Mouse (Mus musculus) T-cell, adult 2 months (primary cell): ENCODE data around the gene Ssr2.

Source experiments
- DNase-seq: peaks from one replicate; pipeline ENCODE4 v3.0.0; 2022; ENCODE audit warnings: low spot score

Gene Ssr2

DNA sequence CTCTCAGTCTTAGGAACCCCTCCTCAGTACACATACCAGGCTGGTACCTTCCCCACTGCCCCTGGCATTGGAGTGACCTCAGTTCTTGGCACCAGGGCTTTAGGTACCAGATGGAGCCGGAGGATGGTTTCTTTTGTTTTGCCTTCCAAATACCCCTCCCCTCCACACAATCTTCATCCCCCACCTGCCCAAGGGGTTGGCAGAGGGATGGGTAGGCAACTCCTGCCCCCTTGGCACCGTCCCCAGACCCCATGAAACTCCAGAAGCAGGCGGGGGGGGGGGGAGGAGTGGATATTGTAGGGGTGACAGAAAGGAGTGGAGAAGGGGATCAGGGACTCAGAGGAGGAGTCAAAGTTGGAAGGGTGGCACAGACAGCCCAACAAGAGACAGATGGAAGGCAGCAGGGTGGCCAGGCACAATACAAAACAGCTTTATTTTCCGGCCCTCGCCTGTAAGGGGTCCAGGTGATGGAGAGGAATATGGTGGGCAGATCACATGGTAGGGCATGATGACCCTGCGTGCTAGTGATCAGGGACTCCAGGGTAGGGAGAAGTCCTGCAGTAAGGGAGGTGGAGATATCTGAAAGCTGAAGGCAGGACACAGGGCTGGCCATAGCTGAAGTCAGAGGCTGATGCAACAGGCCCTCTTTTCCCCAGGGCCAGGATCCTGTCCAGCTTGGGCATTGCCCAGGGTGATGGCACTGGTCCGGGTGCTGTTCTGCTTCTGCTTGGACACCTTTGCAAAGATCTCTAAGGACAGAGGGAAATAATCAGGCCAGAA lies 33.9 kb upstream of the Ssr2 start:
- no peak for DNase-seq

DNA sequence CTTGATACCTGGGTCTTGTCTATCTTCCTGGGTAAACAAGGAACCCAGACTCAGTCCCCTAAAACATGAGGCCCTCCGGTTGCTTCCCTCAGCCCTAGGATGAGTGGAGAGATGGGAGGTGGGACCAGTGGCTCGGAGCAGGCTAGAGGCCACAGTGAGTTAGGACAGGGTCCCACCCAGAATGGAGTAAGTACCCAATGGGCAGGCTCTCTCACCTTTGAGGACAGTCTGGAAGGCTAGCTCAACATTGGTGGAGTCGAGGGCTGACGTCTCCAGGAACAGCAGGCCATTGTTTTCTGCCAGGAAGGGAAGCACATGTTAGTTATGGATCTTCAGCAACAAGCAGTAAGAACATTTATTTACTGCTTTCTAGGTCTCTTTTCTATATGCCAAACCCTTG lies 33.2 kb upstream of the Ssr2 start:
- DNase-seq, result no peak

DNA sequence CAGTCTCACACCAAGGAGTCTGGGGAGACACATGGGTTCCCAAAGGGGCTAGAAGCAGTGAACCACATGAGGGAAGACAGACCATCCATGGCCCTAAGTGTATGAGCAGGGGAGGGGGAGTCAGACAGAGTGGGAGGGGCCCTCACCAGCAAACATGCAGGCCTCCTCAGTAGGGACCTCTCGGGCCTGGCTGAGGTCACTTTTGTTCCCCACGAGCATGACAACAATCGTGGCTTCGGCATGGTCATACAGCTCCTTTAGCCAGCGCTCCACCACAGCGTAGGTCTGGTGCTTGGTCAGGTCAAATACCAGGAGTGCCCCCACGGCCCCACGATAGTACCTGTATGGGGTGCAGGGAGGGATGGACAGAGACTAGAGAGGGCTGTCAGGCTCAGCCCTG lies 32.5 kb upstream of the Ssr2 start:
- no peak for DNase-seq

DNA sequence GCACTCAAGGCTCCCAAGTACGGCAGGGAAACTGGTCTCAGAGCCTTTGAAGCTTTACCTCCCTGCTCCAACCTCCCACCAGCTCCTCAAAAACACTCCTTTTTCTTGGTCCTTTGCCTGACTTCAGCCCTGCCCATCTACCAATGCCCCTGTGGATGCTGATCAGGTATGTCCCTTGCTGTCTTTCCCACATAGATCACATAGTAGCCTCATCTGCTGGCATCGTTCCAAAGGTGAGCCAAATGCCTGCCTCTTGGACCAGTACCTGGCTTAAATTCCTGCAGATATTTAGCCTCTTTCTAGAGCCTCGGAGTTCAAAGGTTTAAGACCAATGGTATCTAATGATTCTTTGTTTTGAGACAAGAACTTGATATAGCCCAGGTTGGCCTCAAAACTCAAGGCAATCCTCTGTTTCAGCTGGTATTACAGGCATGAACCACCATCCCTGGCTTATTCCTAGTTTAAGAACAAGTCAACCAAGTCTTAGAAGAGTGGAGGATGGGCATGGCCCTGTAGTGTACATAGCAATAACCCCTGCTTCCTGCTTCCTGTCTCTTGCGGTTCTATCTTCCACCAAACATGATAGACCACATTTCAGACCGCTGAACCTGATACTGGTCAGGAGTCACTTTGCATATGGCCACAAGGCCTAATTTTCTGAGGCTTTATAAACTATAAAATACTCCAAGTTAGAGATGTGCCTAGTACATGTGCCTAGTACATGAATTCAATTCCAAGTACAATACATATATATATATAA lies 31.8 kb upstream of the Ssr2 start:
- no peak for DNase-seq

DNA sequence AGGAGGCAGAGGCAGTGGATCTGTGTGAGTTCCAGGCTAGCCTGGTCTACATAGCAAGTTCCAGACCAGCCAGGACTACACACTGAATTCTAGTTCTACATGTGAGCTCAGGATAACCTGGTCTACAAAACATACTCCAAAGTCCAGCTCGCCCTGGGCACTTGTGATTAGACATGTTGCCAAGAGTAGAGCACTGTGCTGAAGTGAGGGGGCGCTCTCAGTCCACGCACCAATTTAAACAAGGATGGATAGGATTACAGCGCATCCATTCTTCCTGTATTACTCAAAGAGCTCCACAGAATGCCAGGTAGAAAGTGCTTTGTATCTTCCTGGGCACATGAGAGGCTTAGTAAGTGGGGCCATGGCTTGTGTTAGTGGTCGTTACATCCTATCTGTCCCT lies 31.2 kb upstream of the Ssr2 start:
- no peak for DNase-seq

DNA sequence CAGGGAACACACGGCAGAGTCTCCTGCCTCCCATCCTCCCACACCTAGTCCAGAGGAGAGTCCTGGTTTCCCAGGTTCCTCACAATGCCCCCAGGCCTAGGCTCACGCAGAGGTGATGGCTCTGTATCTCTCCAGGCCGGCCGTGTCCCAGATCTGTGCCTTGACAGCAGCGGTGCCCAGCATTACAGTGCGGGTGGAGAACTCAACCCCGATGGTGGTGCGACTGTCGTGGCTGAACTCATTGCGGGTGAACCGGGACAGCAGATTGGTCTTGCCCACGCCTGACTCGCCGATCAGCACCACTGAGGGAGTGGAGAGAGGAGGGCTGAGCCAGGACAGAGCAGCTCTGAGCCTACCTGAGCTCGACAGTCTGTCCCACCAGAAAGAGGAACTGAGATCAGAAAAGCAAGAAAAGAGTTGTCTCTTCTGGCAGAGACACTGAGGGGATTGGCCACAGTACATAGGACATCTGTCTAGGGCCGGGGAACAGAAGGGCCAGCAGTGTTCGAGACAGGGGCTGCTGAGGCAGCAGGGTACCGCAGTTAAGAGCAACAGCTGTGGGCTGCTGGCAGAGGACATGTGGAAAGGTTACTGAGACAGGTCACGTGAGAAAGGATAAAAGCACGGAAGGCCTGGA lies 30.6 kb upstream of the Ssr2 start:
- DNase-seq, result no peak

DNA sequence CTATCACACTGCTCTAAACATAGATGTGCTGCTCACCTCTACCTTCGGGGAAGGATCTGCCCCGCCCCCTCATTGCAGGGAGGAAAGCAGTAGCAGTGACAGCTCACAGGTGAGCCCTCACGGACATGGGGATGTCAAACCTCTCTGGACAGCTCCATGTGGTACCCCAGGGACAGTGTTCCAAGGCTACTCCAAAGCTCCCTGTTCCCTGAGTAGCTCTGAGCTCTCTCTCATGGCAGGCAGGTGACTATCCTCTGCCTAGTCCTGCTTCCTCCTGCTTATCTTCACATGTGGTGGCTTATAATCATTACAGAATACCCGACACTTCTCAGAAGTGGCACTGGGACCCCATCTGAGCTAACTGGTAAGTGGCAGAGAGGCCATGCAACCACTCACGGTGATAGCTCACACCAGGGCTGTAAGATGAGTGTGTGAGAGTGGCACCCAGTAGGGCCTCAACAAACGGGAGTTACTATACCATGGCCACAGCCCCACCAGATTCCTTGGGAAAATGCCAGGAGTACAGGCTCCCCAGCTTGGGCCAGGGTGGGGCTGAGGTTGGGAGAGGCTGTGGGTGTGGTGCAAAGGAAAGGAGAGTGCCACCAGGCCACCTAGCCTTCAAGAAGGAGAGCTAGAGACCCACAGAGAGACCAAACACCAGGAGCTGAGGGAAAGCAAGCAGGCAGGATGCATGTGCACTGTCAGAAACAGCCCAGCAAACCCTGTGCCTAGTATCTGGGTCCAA lies 28.8 kb upstream of the Ssr2 start:
- no peak for DNase-seq

DNA sequence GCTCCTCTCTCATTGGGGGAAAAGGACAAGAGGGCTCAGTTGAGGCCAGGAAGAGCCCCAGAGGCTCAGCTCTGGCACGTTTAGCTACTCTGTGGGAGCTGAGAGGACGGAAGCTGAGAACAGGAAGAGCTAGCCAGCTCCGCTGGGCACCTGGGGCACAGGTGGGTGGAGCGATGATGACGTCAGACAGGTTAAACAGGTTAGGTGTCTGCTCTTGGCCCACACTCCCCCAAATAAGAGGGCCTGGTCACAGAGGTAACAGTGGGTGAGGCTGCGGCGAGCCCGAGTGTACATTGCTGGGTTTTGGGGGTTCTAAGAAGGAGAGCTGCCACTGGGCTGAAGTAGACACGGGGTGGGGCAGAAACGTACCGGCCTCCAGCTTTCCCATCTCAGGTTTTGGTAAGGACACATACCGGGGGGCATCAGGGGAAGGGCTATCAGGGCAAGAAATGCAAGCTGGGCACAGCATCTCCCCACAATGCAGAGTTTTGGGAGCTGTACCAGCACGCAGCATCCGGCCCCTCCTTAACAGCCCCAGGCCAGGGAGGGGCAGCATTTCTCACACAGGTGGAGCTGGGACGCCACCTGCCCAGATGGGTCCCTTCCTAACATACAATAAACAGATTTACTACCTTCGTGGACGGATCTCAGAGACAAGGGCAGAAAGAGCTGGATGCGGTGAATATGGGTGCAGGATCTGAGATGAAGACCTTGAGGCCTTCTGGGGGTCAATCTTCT lies 27.3 kb upstream of the Ssr2 start, which contains the start of gene Rab25:
Gene Rab25, minus strand, starts transcription at position 121 of the 738 bp plus-strand sequence.
- no peak for DNase-seq

DNA sequence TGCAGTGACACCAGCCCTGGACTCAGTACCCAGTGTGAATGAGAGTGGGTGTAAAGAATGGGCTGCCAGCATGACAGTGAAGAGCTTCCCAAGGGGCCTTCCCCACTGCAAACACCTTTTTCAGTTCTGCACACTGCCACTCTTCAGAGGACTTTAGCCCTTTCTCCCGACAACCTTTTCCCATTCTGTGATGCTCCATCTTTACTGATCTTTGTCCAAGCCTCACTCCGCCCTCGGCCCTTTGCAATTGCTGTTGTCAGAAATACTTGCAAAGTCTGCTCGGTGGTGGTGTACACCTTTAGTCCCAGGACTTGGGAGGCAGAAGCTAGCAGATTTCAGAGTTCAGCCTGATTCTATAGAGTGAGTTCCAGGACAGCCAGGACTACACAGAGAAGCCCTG lies 24.1 kb upstream of the Ssr2 start:
- no peak for DNase-seq

DNA sequence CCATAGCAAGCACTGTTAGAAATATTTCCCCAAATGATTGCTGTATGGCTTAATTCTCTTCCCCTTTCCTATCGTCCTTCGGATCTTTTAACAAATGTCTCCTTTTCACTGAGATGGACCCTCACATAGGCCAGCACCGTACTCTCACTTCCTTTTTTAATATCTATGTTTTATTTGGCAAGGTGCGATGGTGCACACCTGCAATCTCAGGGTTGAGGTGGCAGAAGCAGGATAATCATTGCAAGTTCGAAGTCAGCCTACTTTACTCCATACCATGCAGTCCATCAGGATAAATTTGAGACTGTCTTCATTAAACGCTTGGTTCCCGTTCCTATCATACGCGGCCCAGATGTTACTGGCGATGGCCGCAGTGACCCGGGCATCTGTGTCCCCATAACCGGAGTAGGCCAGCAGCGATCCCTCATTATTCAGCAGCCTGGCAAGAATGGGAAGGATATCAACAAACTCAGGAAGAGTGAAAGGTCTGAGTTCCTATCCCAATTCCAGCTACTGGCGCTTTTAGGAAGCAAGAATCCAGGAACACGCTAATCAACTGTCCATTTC lies 23.5 kb upstream of the Ssr2 start:
- DNase-seq, result no peak

DNA sequence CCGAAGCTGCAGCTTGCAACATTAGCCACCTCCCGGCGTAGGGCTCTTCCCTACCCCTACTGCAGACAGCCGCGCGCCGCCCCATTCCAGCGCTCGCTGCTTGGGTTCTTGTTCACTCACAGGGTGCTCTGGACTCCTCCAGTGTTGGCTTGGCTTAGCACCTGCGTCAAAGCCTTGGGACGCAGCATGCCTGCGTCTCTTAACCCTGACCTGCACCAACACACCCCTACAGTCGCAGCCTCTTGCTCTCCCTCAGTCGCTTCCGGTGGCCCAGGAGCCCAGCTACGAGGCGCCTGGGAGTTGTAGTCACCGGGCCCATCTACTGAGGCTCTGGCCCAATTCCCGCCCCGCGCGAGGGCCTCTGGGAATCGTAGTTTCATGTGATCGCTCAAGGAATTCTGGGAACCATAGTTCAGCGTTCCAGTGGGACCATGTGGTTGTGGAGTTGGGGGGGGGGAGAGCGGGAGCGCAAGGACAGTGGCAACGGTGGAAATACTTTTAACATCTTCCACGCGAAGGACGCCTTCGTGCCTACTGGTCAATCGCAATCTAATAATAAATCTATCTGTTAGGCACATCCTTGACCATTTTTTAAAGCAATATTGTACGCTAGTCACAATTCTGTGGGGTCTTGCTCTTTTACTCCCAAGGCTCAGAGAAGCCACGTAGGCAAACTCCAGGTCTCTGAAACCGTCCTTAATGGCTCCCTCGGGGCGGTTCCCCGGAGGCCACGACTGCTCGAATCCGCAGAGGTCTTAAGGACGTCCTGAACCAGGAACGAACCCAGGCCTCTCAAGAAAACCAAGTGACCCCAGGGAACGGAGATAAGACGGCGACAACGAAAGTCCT lies 22.8 kb upstream of the Ssr2 start, which contains the start of gene Lamtor2:
Gene Lamtor2, minus strand, starts transcription at position 399 of the 849 bp plus-strand sequence.
- peak; percentile 90 for DNase-seq

DNA sequence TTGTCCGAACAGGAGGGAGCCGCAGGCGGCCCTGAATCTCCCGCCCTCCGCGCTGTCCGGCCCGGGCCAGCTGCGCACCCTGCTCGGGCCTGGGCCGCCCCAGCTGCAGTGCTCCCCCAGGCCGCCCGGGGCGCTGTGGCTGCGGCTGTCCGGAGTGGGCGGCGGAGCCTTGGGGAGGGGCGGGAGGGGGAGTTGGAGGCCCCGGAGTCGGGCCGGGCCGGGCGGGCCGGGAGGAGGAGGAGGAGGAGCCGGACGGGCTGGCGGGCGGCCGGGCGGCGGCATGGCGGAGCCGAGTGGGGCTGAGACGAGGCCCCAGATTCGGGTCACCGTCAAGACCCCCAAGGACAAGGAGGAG lies 22.2 kb upstream of the Ssr2 start, which contains the start of gene Ubqln4:
Gene Ubqln4, plus strand, starts transcription at position 234 of the 355 bp plus-strand sequence.
- DNase-seq, result peak; percentile 84

DNA sequence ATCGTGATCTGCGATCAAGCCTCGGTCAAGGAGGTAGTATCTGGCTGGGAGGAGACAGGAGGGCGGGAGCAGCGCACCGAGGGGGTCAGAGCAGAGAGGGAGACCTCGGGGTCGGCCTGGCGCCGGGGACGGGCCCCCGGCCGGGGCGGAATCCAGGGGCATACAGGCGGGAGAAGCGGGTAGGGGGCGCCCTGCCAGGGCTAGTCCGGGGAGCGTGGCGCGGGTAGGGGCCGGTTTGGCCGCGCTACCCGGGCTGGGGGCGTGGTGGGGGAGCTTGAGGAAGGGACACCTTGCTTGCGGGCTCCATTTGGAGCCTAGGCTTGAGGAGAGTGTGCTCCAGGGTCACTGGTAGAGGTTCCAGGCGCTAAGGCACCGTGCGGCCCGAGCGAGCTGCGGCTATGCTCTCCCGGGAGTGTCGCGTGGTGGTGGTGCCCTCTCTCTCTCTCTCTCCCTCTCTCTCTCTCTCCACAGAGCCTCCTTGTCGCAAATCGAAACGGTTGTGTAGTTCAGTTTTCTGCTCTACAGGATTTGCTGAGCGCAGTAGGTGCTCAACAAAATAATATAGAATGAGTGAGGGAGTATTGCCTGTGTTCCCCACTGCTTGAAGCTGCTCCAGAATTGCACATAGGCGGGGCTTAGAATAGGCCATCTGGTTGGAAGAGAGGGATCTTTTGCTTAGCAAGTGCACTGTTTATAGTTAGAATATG lies 21.6 kb upstream of the Ssr2 start:
- DNase-seq, result peak; percentile 46

DNA sequence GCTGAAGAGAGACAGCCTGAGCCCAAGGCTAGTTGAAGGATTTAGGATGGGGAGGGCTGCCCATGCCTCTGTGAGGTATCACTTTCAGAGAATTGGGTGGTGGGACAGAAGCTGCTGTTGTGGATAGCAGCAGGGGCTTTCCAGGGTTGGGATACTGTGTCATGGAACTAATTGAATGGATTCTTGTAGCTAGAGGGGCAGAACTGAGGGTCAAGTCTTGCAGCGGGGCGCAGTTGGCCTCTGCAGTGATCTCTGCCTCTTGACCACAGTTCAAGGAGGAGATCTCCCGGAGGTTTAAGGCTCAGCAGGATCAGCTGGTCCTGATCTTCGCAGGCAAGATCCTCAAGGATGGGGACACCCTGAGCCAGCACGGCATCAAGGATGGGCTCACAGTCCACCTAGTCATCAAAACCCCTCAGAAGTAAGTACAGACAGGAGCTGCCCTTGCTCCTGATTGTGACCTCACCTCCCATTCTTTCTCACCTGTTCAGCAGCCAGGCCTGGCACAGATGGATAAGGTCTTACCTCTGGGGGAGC lies 20.5 kb upstream of the Ssr2 start:
- no peak for DNase-seq

DNA sequence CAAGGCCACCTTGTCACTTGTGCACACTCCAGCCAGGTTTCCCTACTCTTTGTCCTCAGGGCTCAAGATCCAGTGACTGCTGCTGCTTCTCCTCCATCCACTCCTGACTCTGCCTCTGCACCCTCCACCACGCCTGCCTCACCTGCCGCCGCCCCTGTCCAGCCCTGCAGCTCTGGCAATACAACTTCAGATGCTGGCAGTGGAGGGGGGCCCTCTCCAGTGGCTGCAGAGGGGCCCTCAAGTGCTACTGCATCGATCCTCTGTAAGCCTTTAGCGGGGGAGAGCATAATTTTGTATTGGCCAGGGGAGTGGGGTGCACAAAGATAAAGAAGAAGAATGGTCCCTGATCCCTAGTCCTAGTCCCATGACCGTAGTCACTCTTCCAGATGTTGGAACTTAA lies 19.9 kb upstream of the Ssr2 start:
- DNase-seq, result no peak

DNA sequence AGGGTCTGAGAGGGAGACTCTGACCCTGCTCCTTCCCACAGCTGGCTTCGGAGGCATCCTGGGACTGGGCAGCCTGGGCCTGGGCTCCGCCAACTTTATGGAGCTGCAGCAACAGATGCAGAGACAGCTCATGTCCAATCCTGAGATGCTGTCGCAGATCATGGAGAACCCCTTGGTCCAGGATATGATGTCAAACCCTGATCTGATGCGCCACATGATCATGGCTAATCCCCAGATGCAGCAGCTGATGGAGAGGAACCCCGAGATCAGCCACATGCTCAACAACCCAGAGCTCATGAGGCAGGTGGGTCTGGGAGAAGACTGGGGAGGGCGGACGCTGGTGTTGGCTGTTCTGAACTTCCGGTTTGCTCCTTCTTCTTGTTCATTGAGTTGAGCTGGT lies 19.1 kb upstream of the Ssr2 start:
- no peak for DNase-seq

DNA sequence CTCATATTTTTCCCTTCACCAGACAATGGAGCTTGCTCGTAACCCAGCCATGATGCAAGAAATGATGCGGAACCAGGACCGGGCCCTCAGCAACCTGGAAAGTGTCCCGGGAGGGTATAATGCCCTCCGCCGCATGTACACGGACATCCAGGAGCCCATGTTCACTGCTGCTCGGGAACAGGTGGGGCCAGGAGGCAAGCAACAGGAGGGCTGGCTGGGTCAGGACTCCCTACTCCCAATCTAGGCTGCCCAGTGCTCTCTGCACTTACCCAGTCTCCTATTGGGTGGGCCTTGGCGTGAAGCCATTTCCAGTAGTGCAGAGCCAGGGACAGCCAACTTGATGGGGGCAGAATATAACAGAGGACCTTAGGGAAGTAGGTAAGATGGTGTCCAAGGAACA lies 16.1 kb upstream of the Ssr2 start:
- no peak for DNase-seq

DNA sequence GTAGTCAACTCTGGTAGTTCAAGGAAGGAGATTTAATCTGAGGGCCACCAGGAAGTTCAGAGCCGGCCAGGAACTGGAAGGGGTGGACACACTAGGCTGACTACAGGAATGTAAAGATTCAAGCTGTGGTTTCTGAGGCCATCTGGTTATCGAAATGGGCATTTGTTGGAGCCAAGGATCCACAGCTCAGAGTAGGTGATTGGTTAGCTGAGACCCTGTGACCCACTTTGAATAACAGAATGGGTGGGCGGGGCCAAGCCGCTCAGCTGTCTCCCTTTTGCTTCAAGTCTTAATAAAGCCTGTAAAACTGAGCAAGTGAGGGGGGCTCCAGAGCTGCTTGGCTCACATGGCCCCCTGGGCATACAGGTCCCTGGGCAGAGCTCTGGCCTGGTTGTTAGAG lies 13.7 kb upstream of the Ssr2 start:
- no peak for DNase-seq

DNA sequence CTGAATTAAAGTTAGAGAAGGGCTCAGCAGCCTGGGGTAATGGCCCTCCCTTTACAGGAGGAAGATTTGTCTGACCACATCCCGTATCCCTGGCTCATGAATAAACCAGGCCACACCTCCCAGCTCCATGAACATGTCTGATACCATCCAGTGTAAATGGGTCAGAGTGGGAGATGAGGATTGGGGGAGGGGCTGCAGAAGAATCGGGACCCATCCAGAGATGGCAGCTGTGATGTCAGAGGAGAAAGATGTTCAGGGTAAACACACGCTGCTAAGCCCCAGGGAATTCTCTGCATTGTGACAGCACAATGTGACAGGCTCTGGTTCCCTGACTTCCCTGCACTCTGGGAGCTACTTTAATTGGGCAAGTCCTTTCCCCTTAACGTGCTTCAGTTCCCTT lies 12.2 kb upstream of the Ssr2 start:
- DNase-seq, result no peak
